Mouse (Mus musculus) lung, embryonic 15.5 days (tissue): Measurements from ENCODE around the gene Mical2. TPM values are rescaled to one million over a fixed set of nuclear protein-coding genes. Genes with fewer than 3 reads are reported as not detected.
A peak's percentile ranks its signal among the peaks of the same experiment; 100 is the strongest.

Source experiments
- ATAC-seq: fragments of 200-750 bp; cut with Nextera tagmentation; 2 replicates; pipeline ENCODE4 v1.8.0; 2017; ENCODE audit warnings: moderate number of reproducible peaks, borderline replicate concordance; ENCODE audit not compliant: low FRiP score, low TSS enrichment; ENCODE audit errors: extremely low read depth
- H3K27ac ChIP-seq: fragments of 300-500 bp; sonication (generic); 2 replicates; pipeline ENCODE4 v1.5.1; 2015; ENCODE audit warnings: moderate library complexity, mild to moderate bottlenecking, inconsistent platforms
- H3K27me3 ChIP-seq: fragments of 300-500 bp; sonication (generic); 2 replicates; pipeline ENCODE4 v1.6.1; 2015; ENCODE audit warnings: inconsistent platforms
- H3K36me3 ChIP-seq: fragments of 300-500 bp; sonication (generic); 2 replicates; pipeline ENCODE4 v1.6.1; 2015; ENCODE audit warnings: inconsistent platforms
- H3K4me1 ChIP-seq: fragments of 300-500 bp; sonication (generic); 2 replicates; pipeline ENCODE4 v1.6.1; 2015; ENCODE audit warnings: inconsistent platforms
- H3K4me2 ChIP-seq: fragments of 300-500 bp; sonication (generic); 2 replicates; pipeline ENCODE4 v1.6.1; 2015; ENCODE audit warnings: inconsistent platforms, mild to moderate bottlenecking, moderate library complexity
- H3K4me3 ChIP-seq: fragments of 300-500 bp; sonication (generic); 2 replicates; pipeline ENCODE4 v1.5.1; 2015; ENCODE audit warnings: mild to moderate bottlenecking, inconsistent platforms
- H3K9ac ChIP-seq: fragments of 300-500 bp; sonication (generic); 2 replicates; pipeline ENCODE4 v1.6.1; 2015; ENCODE audit warnings: inconsistent platforms
- H3K9me3 ChIP-seq: fragments of 300-500 bp; sonication (generic); 2 replicates; pipeline ENCODE4 v1.6.1; 2016; ENCODE audit warnings: inconsistent platforms
- whole genome bisulfite sequencing: fragments of 180-500 bp; shearing (Covaris S2); methylation state at CpG from one replicate; pipeline ENCODE4 v1.1.7; 2015; 5-methylcytosine and 5-hydroxymethylcytosine counted together
- polyA plus RNA-seq: library from polyadenylated mRNA; unstranded; fragments of >200 nt; fragmentation: Nextera tagmentation; extraction: Ambion mirVana; gene quantifications from 2 replicates; pipeline ENCODE4 v1.2.1, GENCODE M21; 2015

Mical2 gene
- polyA plus RNA-seq, 1 experiment from 2014 or later = 22.8 TPM

GRCm38 (mm10) chr7:112246442-112246841, 20.8 kb downstream of the Mical2 start:
- 75% methylated on average over 4 of the region's 4 CpGs for WGBS
- Histone ChIP-seq H3K4me1 (peaks cover 28% of the 10 kb centered on the region), H3K27me3 (no peaks in the 10 kb centered on the region), H3K9ac (no peak overlapping the region), H3K36me3 (no peaks in the 10 kb centered on the region), H3K4me2 (no peak overlapping the region), H3K9me3 (no peaks in the 10 kb centered on the region), H3K4me3 (no peak overlapping the region), H3K27ac (0 out of 2 replicates have a peak overlapping the region, but pooled peaks have one; percentile 8)
- ATAC-seq = no peak

GRCm38 (mm10) chr7:112247890-112248289, 22.2 kb downstream of the Mical2 start:
- no peak overlapping the region for H3K4me2 ChIP-seq
- peaks cover 34% of the 10 kb centered on the region for H3K4me1 ChIP-seq
- H3K27me3 ChIP-seq = no peaks in the 10 kb centered on the region
- 76% methylated on average over 3 of the region's 3 CpGs for WGBS
- H3K27ac ChIP-seq = no peak overlapping the region
- no peaks in the 10 kb centered on the region for H3K9me3 ChIP-seq
- H3K36me3 ChIP-seq = no peaks in the 10 kb centered on the region
- no peak overlapping the region for H3K4me3 ChIP-seq
- H3K9ac ChIP-seq = no peak overlapping the region
- no peak for ATAC-seq

- H3K9ac ChIP-seq = no peak overlapping the region
- no peak overlapping the region for H3K27ac ChIP-seq
- H3K36me3 ChIP-seq = no peaks in the 10 kb centered on the region
- ATAC-seq = no peak
- no peaks in the 10 kb centered on the region for H3K9me3 ChIP-seq
- H3K4me1 ChIP-seq = peaks cover 38% of the 10 kb centered on the region
- no peaks in the 10 kb centered on the region for H3K27me3 ChIP-seq
- no peak overlapping the region for H3K4me2 ChIP-seq
- WGBS = 66% methylated on average over 4 of the region's 4 CpGs
- no peak overlapping the region for H3K4me3 ChIP-seq
These were observed 23.8 kb downstream of the Mical2 start for GRCm38 (mm10) chr7:112249476-112249875.

GRCm38 (mm10) chr7:112252065-112252464, 26.4 kb downstream of the Mical2 start:
- Histone ChIP-seq H3K4me3 (no peak overlapping the region), H3K4me2 (no peak overlapping the region), H3K36me3 (no peaks in the 10 kb centered on the region), H3K27ac (peak overlapping the region; percentile 45; the same call in 1 of the 2 replicates), H3K9me3 (no peaks in the 10 kb centered on the region), H3K9ac (no peak overlapping the region), H3K4me1 (peaks cover 21% of the 10 kb centered on the region), H3K27me3 (no peaks in the 10 kb centered on the region)
- ATAC-seq = no peak; the same call in 1 of the 2 replicates
- WGBS = 37% methylated on average over 5 of the region's 5 CpGs

GRCm38 (mm10) chr7:112254233-112254632, 28.6 kb downstream of the Mical2 start:
- Histone ChIP-seq H3K9me3 (no peaks in the 10 kb centered on the region), H3K27ac (peak overlapping the region; percentile 74), H3K27me3 (no peaks in the 10 kb centered on the region), H3K4me3 (no peak overlapping the region), H3K4me1 (peaks cover 40% of the 10 kb centered on the region), H3K4me2 (no peak overlapping the region), H3K36me3 (no peaks in the 10 kb centered on the region), H3K9ac (no peak overlapping the region)
- WGBS = 49% methylated on average over 3 of the region's 3 CpGs
- peak; percentile 40; the same call in 1 of the 2 replicates for ATAC-seq

DNA sequence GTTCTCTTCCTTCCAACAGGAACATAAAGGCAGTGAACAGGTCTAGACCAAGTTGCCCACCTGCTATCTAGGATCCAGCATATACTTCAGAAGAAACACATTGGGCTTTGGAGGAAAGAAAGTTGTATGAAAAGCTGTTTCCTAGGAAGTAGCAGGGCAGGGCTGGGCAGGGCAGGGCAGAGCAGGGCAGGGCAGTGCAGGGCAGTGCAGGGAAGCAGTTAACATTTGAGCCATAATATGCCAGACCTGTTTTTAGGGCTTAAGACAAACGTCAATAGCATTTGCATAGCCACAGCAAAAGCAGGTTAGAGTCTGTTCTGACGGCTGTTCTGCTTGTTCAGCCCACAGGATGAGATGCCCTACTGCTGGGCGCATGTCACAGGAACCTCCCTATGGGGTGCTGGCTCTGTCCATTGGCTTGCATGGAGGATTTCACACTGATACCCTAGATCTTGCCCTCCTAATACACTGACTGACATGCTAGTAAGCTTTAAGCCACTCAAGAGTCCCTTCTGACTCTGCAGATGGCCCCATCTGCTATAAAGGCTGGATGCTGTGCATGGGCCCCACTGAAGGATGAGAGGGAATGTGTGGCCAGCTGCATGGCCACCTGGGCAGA, 29.7 kb downstream of the Mical2 start:
- no peak overlapping the region for H3K4me2 ChIP-seq
- 46% methylated on average over 3 of the region's 3 CpGs for WGBS
- H3K9me3 ChIP-seq = no peaks in the 10 kb centered on the region
- H3K4me1 ChIP-seq = peaks cover 42% of the 10 kb centered on the region
- H3K27ac ChIP-seq = 0 out of 2 replicates have a peak overlapping the region, but pooled peaks have one; percentile 3
- no peaks in the 10 kb centered on the region for H3K36me3 ChIP-seq
- ATAC-seq = no peak
- H3K9ac ChIP-seq = no peak overlapping the region
- no peaks in the 10 kb centered on the region for H3K27me3 ChIP-seq
- no peak overlapping the region for H3K4me3 ChIP-seq

GRCm38 (mm10) chr7:112258338-112258903, 32.8 kb downstream of the Mical2 start:
- Histone ChIP-seq H3K9ac (no peak overlapping the region), H3K27me3 (no peaks in the 10 kb centered on the region), H3K36me3 (no peaks in the 10 kb centered on the region), H3K4me1 (peaks cover 32% of the 10 kb centered on the region), H3K4me2 (no peak overlapping the region), H3K4me3 (no peak overlapping the region), H3K27ac (peak overlapping the region; percentile 34; the same call in 1 of the 2 replicates), H3K9me3 (no peaks in the 10 kb centered on the region)
- 39% methylated on average over 4 of the region's 4 CpGs for WGBS
- ATAC-seq = no peak

- Histone ChIP-seq H3K27ac (0 out of 2 replicates have a peak overlapping the region, but pooled peaks have one; percentile 18), H3K9me3 (no peaks in the 10 kb centered on the region), H3K4me2 (no peak overlapping the region), H3K4me1 (peaks cover 26% of the 10 kb centered on the region), H3K4me3 (no peak overlapping the region), H3K9ac (no peak overlapping the region), H3K36me3 (no peaks in the 10 kb centered on the region), H3K27me3 (no peaks in the 10 kb centered on the region)
- 79% methylated on average over 4 of the region's 4 CpGs for WGBS
- no peak for ATAC-seq
These were observed 33.6 kb downstream of the Mical2 start for GRCm38 (mm10) chr7:112259286-112259685.

GRCm38 (mm10) chr7:112261121-112261520, 35.5 kb downstream of the Mical2 start:
- ATAC-seq = no peak
- H3K27ac ChIP-seq = peak overlapping the region; percentile 21; the same call in 1 of the 2 replicates
- H3K27me3 ChIP-seq = no peaks in the 10 kb centered on the region
- WGBS = 66% methylated on average over 5 of the region's 5 CpGs
- peaks cover 24% of the 10 kb centered on the region for H3K4me1 ChIP-seq
- no peak overlapping the region for H3K9ac ChIP-seq
- no peak overlapping the region for H3K4me3 ChIP-seq
- H3K36me3 ChIP-seq = no peaks in the 10 kb centered on the region
- no peak overlapping the region for H3K4me2 ChIP-seq
- H3K9me3 ChIP-seq = no peaks in the 10 kb centered on the region

- Histone ChIP-seq H3K9me3 (no peaks in the 10 kb centered on the region), H3K4me1 (peaks cover 60% of the 10 kb centered on the region), H3K9ac (no peak overlapping the region), H3K4me2 (no peak overlapping the region), H3K36me3 (no peaks in the 10 kb centered on the region), H3K4me3 (no peak overlapping the region), H3K27me3 (no peaks in the 10 kb centered on the region), H3K27ac (peak overlapping the region; percentile 91; the same call in 1 of the 2 replicates)
- WGBS = 68% methylated on average over 5 of the region's 5 CpGs
- ATAC-seq = no peak
These were observed 41.6 kb downstream of the Mical2 start for GRCm38 (mm10) chr7:112267266-112267665.

DNA sequence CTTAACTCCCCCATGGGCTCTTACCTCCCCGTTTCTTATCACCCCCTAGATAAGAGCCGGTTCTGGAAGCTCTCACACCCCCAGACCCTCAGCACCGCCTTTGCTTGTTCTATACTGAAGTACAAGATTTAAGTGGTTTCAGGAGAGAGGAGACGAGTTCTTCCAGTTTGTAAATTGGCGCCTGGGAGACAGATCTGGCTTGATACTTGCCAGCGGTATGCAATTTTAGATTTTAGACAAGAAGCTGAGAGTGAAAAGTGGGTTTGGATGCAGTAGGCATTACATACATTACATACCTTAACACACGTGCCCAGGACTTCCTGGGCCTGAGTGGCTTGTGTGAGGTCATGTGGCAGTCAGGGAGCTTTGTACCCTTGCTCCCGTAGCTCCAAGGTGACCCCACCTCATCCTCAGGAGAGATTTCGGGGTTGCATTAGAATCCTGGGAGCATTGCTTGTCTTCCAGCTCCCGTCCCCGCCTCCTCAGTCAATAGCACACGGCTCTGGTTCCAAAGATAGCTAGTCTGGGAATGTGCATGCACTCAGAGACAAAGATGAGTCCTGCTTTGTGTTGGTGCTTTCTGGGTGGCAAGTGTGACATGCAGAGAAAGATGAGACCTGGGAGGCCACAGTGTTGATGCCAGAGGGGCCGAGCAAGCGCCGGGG, 43.2 kb downstream of the Mical2 start:
- Histone ChIP-seq H3K4me3 (no peak overlapping the region), H3K9ac (no peak overlapping the region), H3K4me1 (peaks cover 72% of the 10 kb centered on the region), H3K36me3 (no peaks in the 10 kb centered on the region), H3K9me3 (no peaks in the 10 kb centered on the region), H3K4me2 (no peak overlapping the region), H3K27me3 (no peaks in the 10 kb centered on the region), H3K27ac (peak overlapping the region; percentile 91)
- WGBS = 45% methylated on average over 15 of the region's 15 CpGs
- ATAC-seq = peak; percentile 47

DNA sequence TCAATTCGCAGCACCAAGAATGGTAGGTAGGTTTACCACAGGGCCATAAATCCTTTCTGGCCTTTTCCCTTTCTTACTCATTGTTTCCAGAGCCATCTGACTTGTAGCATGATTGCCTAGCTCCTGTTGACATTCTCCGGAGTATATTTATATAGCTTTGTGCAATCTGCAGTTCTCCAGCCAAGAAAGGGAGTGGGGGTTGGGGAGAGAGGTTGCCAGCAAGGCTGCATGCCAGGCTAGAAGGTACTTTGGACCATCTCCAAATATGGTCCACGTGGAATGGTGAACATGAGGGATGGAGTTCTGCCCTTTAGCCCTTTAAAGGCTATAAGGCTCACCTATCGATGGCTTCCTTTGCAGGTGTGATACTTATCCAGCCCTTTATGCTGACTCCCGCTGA, 45.2 kb downstream of the Mical2 start:
- H3K9me3 ChIP-seq = no peaks in the 10 kb centered on the region
- H3K27ac ChIP-seq = peak overlapping the region; percentile 91
- H3K36me3 ChIP-seq = no peaks in the 10 kb centered on the region
- peak; percentile 44; the same call in 1 of the 2 replicates for ATAC-seq
- no peak overlapping the region for H3K4me2 ChIP-seq
- H3K4me1 ChIP-seq = peaks cover 87% of the 10 kb centered on the region
- no peak overlapping the region for H3K9ac ChIP-seq
- no peaks in the 10 kb centered on the region for H3K27me3 ChIP-seq
- no peak overlapping the region for H3K4me3 ChIP-seq
- 46% methylated on average over 5 of the region's 5 CpGs for WGBS
